Mouse (Mus musculus) gonadal fat pad, adult 2 months (tissue): ENCODE results near the gene 1700011L22Rik. TPM values are rescaled to one million over a fixed set of nuclear protein-coding genes. Genes with fewer than 3 reads are reported as not detected.

ENCODE experiments used
- DNase-seq: peaks from one replicate; pipeline ENCODE4 v3.0.0-alpha.2; 2012; ENCODE audit warnings: low read depth
- polyA plus RNA-seq: library from polyadenylated mRNA; depleted of rRNA; stranded (reverse); fragments of >200 nt; gene quantifications from 2 replicates; pipeline ENCODE4 v1.2.3, GENCODE M21; 2012

Gene 1700011L22Rik
- polyA plus RNA-seq, 1 experiment, result 0.81 TPM

DNA sequence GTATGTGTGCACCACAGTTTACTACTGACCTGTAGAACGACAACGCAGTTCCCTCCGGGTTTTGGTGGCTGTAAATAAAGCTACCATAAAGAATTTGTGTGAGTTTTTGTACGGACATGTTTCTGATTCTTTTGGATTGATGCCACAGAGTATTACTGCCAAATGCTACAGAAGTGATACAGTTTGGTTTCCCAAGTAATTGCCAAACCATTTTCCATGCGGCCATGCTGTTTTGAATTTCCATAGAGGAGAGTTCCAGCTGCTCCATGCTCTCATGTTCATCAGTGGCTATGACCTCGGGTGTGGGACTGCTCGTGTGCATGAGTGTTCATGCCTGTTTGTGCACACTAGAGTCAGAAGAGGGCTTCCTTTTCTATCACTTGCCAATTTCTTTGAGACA, 8.4 kb downstream of the 1700011L22Rik start:
- DNase-seq, result peak; percentile 46

GRCm38 (mm10) chr8:79239320-79239719, 9.1 kb downstream of the 1700011L22Rik start:
- DNase-seq, result no peak

- DNase-seq, result no peak
Measured at GRCm38 (mm10) chr8:79229266-79229888, 19.0 kb downstream of the 1700011L22Rik start.

DNA sequence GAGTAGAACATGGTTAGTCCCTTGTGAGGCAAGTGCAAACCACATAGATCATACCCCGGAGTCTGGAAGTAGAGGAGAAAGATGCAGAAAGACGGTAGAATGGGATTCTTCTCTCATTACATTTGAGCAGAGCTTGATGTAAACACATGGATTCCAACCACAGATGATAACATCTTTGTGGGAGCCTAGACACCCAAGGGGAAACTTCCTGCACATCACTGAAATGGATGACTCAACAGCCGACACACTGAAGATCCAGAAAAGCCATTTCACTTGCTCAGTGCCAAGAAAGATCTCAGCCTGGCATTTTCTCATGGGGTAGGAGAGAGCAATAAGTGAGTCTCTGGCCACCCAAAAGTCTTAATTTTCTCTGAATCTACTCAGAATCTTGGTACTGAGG, 20.5 kb downstream of the 1700011L22Rik start:
- DNase-seq, result no peak

DNA sequence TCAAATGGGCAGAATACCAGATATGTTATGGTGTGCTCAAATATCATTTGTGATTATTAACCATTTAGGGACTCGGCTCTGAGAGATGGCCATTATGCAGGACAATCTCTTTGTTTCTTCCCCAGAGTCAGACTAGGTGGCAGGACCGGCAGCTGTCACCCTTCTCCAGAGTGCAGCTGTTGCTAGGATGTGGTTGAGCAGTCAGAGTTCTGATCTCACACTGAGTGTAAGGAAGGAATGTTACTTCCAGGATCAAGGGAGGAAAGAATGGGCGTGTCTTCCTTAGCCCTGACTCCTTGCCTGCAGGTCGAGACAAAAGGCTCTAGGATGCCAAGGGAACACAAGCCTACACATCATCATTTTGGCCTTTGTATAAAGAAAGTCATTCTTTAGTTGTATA, 21.2 kb downstream of the 1700011L22Rik start:
- DNase-seq, result no peak

GRCm38 (mm10) chr8:79226046-79226445, 22.3 kb downstream of the 1700011L22Rik start:
- DNase-seq, result no peak

GRCm38 (mm10) chr8:79225586-79225985, 22.8 kb downstream of the 1700011L22Rik start:
- no peak for DNase-seq

DNA sequence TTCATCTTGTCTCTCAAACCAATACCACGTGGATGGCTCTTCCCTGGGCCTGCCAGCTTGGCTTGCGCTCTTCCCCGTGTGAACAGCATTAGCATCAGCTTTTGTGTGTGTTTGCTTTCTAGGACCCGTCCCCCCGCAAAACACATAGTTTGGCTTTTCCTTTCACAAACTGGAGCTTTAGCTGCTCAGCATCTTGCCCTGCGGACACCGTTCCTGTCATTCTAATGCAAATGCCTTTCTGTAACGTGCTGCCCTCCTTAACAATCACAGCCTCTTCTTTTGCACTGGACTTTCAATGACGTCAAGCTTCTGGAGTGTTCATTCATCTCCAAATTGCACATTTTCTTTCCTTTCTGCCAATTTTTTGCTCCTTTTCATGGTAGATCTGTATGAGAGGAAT, 24.0 kb downstream of the 1700011L22Rik start:
- no peak for DNase-seq

GRCm38 (mm10) chr8:79222752-79223141, 25.6 kb downstream of the 1700011L22Rik start:
- DNase-seq, result no peak

- DNase-seq, result no peak
Measured at GRCm38 (mm10) chr8:79222106-79222751, 26.1 kb downstream of the 1700011L22Rik start.

DNA sequence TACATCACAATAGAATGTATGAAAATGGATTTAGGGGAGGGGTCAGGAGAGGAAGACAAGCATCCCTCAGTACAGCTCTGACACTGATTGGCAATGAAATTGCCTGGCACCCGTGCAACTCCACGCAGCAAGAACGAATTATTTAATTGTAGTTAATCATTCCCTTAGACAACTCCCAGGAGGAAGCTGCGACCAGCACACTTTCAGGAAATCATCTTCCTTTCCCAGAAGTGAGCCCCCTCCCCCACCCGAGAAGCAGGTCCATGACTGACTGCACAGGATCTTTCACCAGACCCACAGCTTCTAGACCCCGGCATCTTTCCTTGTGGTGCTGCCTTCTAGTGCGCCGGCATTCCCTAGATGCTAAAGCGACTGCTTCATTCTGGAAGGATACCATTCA, 36.7 kb downstream of the 1700011L22Rik start:
- DNase-seq, result no peak

- DNase-seq, result no peak
Measured at GRCm38 (mm10) chr8:79209641-79210358, 38.6 kb downstream of the 1700011L22Rik start.

GRCm38 (mm10) chr8:79208691-79209640, 39.4 kb downstream of the 1700011L22Rik start:
- peak; percentile 63 for DNase-seq

DNA sequence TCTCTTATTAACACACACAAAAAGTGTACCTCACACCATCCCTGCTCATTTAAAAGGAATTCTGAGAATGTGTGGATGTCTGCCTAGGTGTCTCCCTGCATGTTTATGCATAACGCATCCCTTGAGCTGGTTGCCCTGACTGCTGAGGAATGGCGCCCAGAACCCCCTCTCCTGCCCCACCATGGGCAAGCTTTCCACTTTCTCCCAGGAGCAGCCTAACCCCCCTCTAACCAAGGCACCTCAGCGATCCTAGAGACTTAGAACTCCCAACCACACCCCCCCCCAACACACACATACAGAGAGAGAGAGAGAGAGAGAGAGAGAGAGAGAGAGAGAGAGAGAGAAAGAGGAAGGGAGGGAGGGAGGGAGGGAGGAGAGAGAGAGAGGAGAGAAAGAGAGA, 40.2 kb downstream of the 1700011L22Rik start:
- no peak for DNase-seq

- peak; percentile 79 for DNase-seq
Measured at GRCm38 (mm10) chr8:79206895-79207294, 41.5 kb downstream of the 1700011L22Rik start.

- no peak for DNase-seq
Measured at GRCm38 (mm10) chr8:79201446-79202147, 46.8 kb downstream of the 1700011L22Rik start.

DNA sequence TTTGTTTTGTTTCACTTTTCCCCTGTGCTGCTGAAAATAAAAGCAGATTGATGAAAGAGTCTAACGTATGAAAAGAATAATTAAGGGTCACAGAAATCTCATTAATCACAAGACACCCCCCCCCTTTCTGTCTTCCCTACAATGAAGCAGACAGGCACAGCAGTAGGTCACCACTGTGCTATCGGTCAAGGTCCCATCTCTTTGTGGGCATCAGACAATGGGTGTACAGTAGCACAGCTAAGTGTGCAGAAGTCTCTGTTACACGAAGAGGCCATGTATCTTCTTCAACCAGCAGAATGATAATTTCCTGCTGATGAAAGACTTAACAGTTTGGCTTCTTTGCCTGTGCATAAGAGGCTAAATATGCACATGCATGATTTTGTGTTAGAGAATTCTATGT, 49.7 kb downstream of the 1700011L22Rik start:
- no peak for DNase-seq

GRCm38 (mm10) chr8:79196481-79196880, 51.9 kb downstream of the 1700011L22Rik start:
- no peak for DNase-seq

- no peak for DNase-seq
Measured at GRCm38 (mm10) chr8:79190071-79190470, 58.3 kb downstream of the 1700011L22Rik start.

- no peak for DNase-seq
Measured at GRCm38 (mm10) chr8:79185488-79185887, 62.9 kb downstream of the 1700011L22Rik start.

- no peak for DNase-seq
Measured at GRCm38 (mm10) chr8:79179678-79180077, 68.7 kb downstream of the 1700011L22Rik start.
